Mouse (Mus musculus): ENCODE data around the gene Myf6.

DNA sequence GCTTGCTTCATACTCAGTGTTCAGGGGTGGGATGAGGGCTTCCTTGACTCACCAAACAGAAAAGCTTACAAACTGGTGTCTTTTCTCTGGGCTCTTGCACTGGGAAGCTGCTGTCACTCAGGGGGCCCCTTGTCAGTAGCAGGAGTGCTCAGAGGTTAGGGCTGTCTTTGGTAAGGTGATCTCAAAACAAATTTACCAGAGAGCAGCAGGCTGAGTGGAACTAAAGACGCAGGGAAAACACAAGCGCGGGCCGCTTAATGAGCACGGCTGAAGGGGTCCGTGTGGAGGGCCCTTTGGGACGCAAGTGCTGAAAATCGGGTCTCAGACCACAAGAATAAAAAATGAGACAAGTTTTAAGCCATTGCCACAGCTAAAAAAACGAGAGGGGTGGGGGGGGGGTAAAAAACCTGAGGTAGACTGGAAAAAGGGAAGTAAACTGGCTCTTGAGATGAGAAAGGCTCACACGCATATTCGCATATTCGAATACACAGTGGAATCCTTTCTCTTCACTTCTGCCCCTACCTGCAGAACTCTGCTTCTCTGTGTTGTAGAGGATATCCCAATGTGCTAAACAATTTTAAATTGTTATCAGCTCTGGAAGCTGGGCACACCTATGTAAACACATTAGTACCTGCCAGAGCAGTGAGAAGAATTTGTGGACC is 5.8 kb downstream of the Myf6 start:
- no peak for TF ChIP-seq CTCF (IDR thresholded peaks at IDR 0.05; ENCODE audit: low read depth)
- TF ChIP-seq EP300 (optimal IDR thresholded peaks at IDR 0.05): no peak
